Mouse (Mus musculus): ENCODE results near the gene Mov10. TPM values are rescaled to one million over a fixed set of nuclear protein-coding genes. Genes with fewer than 3 reads are reported as not detected.

Mov10 gene
- polyA plus RNA-seq, 1 experiment from 2014 or later = 28.1 TPM

DNA sequence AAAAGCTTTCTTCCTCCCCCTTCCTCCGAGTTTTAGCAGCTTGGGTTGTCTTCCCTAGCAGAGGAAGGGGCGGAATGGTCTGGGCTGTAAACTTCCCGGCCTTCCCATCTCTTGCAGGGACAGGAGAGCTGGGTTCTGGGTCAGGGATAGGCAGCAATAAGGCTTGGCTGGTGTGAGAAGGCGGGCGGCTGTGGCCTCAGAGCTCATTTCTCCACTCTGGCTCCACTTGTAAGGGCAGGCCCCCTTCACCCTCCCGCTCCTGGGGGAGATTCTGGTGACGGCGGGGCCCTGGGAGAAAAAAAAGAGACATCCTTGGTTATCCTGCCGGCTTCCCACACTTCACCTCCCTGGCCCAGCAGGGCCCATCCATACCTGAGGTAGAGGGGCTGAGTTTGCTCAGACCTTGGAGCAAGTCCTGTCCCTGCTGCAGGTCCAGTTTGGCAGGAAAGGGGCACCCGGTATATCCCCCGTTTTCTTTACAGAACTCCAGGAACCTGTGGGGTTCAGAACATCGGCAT is 23.4 kb downstream of the Mov10 start:
- Histone ChIP-seq H3K27me3 (ENCODE audit: control insufficient read depth, insufficient read depth, low read length) (no peaks in the 10 kb centered on the region), H3K4me3 (ENCODE audit: low read depth, low read length) (no peak overlapping the region), H3K4me2 (replicated peaks; ENCODE audit: low read depth) (no peak overlapping the region), H3K4me1 (replicated peaks; ENCODE audit: control insufficient read depth, insufficient read depth) (peaks cover 18% of the 10 kb centered on the region), H3K9ac (ENCODE audit: low read length) (no peak overlapping the region), H3K9me3 (ENCODE audit: control insufficient read depth, low read length) (no peaks in the 10 kb centered on the region), H3K36me3 (ENCODE audit: control insufficient read depth, insufficient read depth, low read length) (peaks cover 8% of the 10 kb centered on the region), H3K27ac (replicated peaks) (peak overlapping the region; percentile 82)
- ATAC-seq (ENCODE audit: low FRiP score, low TSS enrichment) (no peak), DNase-seq (ENCODE audit: low spot score) (peak; percentile 27)
- TF ChIP-seq CTCF (IDR thresholded peaks at IDR 0.05; ENCODE audit: low read depth) = no peak
- TF ChIP-seq EP300 (optimal IDR thresholded peaks at IDR 0.05) = no peak
- WGBS = 38% methylated on average over 12 of the region's 12 CpGs

DNA sequence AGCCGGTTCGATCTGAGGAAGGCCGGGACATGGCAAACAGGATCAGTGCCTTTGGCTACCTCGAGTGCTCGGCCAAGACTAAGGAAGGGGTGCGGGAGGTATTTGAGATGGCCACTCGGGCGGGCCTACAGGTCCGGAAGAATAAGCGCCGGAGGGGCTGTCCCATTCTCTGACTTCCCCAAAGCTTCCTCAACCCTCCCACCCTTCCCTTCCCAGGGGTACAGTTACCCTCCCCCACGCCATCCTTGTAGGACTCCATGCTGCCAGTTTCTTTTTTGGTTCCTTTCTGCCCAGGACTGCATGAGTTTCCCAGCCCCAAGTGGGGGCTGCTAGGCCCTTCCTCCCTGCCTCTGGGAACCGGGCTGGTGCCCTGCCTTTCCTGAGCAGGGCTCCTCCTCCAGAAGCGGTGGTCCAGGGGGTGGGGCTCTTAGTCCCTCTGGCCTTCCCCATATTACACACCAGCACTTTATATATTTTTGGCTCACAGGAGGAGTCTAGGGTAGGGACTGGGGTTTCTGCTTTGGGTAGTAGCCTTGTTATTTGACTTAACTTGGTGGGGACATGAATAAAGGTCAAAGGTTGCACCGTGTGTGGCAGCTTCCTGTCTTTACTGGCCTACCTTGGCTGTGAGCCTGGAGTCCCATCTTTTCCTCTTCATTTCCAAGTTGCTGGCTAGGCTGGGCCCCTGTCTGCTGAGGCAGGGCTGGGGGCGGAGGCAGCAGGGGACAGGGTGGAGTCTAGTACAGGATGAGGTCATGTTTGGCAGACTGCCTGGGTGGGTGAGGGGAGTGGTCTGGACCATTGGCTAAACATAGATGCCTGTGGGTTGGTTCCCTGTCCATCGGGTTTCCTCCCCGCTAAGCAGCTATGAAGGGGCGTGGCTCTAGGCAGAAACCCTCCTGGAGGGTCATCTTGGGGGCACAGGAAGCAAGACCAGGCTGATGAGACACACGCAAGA is 24.2 kb downstream of the Mov10 start:
- H3K4me2 ChIP-seq (replicated peaks; ENCODE audit: low read depth) = peak overlapping the region; percentile 3; the same call in 1 of the 2 replicates
- TF ChIP-seq CTCF (IDR thresholded peaks at IDR 0.05; ENCODE audit: low read depth) (no peak), EP300 (optimal IDR thresholded peaks at IDR 0.05) (no peak)
- WGBS = 40% methylated on average over 20 of the region's 20 CpGs
- H3K36me3 ChIP-seq (ENCODE audit: control insufficient read depth, insufficient read depth, low read length) = peaks cover 7% of the 10 kb centered on the region
- H3K27me3 ChIP-seq (ENCODE audit: control insufficient read depth, insufficient read depth, low read length) = no peaks in the 10 kb centered on the region
- peak overlapping the region; percentile 27; the same call in 1 of the 2 replicates for H3K9ac ChIP-seq (ENCODE audit: low read length)
- peak; percentile 95 for DNase-seq (ENCODE audit: low spot score)
- peak; percentile 83 for ATAC-seq (ENCODE audit: low FRiP score, low TSS enrichment)
- H3K27ac ChIP-seq (replicated peaks) = peak overlapping the region; percentile 82
- H3K4me1 ChIP-seq (replicated peaks; ENCODE audit: control insufficient read depth, insufficient read depth) = peaks cover 18% of the 10 kb centered on the region
- H3K4me3 ChIP-seq (ENCODE audit: low read depth, low read length) = no peak overlapping the region
- no peaks in the 10 kb centered on the region for H3K9me3 ChIP-seq (ENCODE audit: control insufficient read depth, low read length)

DNA sequence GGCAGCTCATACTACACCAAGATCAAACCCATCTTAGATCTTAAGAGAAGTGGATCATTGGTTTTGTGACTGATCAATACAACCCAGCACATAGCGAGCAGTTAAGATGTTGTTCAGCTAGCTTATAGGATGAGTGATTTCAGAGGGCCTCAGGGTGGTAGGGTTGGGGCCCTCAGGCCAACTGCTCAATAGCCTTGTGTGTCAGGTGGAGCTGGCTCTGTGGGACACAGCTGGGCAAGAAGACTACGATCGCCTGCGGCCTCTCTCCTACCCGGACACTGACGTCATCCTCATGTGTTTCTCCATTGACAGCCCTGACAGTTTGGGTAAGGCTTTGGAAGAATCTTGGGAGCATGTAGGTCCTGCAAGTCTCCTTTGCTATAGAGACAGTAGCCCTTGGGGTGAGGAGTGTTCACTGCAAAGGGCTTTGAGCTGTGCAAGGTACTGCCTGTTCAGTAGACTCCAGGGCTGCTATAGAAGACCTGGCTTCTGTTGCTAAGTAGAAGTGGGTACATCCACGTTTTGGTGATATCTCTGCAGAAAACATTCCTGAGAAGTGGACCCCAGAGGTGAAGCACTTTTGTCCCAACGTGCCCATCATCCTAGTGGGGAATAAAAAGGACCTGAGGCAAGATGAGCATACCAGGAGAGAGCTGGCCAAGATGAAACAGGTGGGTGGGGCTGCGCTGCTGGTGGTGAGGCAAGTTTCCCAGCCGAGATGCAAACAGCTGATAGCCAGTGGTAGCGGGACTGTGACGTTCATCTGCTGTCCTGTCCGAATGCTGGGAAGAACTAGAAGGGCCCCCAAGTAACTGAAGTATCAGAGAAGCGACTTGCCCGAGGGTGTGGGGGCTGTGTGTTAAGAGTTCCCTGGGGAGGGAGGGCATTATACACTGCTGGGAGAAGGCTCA is 25.7 kb downstream of the Mov10 start:
- ATAC-seq (ENCODE audit: low FRiP score, low TSS enrichment) = no peak
- no peak overlapping the region for H3K9ac ChIP-seq (ENCODE audit: low read length)
- no peak overlapping the region for H3K4me3 ChIP-seq (ENCODE audit: low read depth, low read length)
- H3K36me3 ChIP-seq (ENCODE audit: control insufficient read depth, insufficient read depth, low read length) = peaks cover 7% of the 10 kb centered on the region; the same call in 1 of the 2 replicates
- H3K27ac ChIP-seq (replicated peaks) = no peak overlapping the region
- H3K27me3 ChIP-seq (ENCODE audit: control insufficient read depth, insufficient read depth, low read length) = no peaks in the 10 kb centered on the region
- TF ChIP-seq EP300 (optimal IDR thresholded peaks at IDR 0.05) (no peak), CTCF (IDR thresholded peaks at IDR 0.05; ENCODE audit: low read depth) (no peak)
- no peaks in the 10 kb centered on the region for H3K9me3 ChIP-seq (ENCODE audit: control insufficient read depth, low read length)
- WGBS = 58% methylated on average over 15 of the region's 15 CpGs
- H3K4me1 ChIP-seq (replicated peaks; ENCODE audit: control insufficient read depth, insufficient read depth) = peaks cover 21% of the 10 kb centered on the region
- H3K4me2 ChIP-seq (replicated peaks; ENCODE audit: low read depth) = no peak overlapping the region
- DNase-seq (ENCODE audit: low spot score) = peak; percentile 56

DNA sequence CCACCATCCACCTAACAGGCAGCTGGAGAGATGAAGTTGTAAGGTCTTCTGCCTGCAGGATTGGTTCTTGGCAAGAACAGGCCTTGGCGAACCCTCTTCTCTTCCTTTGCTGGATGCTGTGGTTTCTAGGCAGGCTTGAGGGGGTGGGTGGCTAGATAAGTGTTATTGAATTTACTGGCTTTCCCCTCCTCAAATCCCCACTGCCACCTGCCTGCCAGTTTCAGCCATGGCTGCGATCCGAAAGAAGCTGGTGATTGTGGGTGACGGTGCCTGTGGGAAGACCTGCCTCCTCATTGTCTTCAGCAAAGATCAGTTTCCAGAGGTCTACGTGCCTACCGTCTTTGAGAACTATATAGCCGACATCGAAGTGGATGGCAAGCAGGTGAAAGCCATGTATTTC is 26.7 kb downstream of the Mov10 start:
- Histone ChIP-seq H3K4me1 (replicated peaks; ENCODE audit: control insufficient read depth, insufficient read depth) (peaks cover 21% of the 10 kb centered on the region), H3K9me3 (ENCODE audit: control insufficient read depth, low read length) (no peaks in the 10 kb centered on the region), H3K4me3 (ENCODE audit: low read depth, low read length) (no peak overlapping the region), H3K9ac (ENCODE audit: low read length) (no peak overlapping the region), H3K27me3 (ENCODE audit: control insufficient read depth, insufficient read depth, low read length) (no peaks in the 10 kb centered on the region), H3K36me3 (ENCODE audit: control insufficient read depth, insufficient read depth, low read length) (peaks cover 3% of the 10 kb centered on the region; the same call in 1 of the 2 replicates), H3K27ac (replicated peaks) (no peak overlapping the region), H3K4me2 (replicated peaks; ENCODE audit: low read depth) (no peak overlapping the region)
- ATAC-seq (ENCODE audit: low FRiP score, low TSS enrichment) = no peak
- 93% methylated on average over 8 of the region's 8 CpGs for WGBS
- DNase-seq (ENCODE audit: low spot score) = peak; percentile 13
- TF ChIP-seq CTCF (IDR thresholded peaks at IDR 0.05; ENCODE audit: low read depth) (no peak), EP300 (optimal IDR thresholded peaks at IDR 0.05) (no peak)

DNA sequence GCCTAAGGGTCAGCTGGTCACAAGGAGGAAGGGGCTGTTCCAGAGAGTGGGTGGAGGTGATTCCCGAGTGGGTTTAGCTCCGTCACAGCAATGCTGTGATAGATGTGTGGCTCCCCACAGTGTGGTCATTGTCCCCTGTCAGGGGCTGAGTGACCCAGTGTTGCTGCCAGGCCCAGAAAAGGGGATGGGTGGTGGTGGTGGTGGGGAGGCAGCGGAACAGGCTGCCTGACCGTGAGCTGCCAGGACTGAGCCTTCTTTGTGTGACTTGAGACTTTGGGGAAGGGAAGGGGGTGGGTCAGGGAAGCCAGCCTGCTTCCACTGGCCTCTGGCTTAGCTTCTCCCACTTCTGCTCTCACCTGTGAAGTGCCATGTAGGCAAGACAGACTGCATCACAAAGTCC is 27.3 kb downstream of the Mov10 start:
- TF ChIP-seq EP300 (optimal IDR thresholded peaks at IDR 0.05) (no peak), CTCF (IDR thresholded peaks at IDR 0.05; ENCODE audit: low read depth) (no peak)

More for the DNA sequence above, 27.3 kb downstream of the Mov10 start:
- Histone ChIP-seq H3K27ac (replicated peaks) (peak overlapping the region; percentile 94), H3K4me3 (ENCODE audit: low read depth, low read length) (peak overlapping the region; percentile 71), H3K9ac (ENCODE audit: low read length) (peak overlapping the region; percentile 79), H3K4me2 (replicated peaks; ENCODE audit: low read depth) (peak overlapping the region; percentile 74), H3K36me3 (ENCODE audit: control insufficient read depth, insufficient read depth, low read length) (peaks cover 3% of the 10 kb centered on the region; the same call in 1 of the 2 replicates), H3K27me3 (ENCODE audit: control insufficient read depth, insufficient read depth, low read length) (no peaks in the 10 kb centered on the region), H3K9me3 (ENCODE audit: control insufficient read depth, low read length) (no peaks in the 10 kb centered on the region), H3K4me1 (replicated peaks; ENCODE audit: control insufficient read depth, insufficient read depth) (peaks cover 21% of the 10 kb centered on the region)
- DNase-seq (ENCODE audit: low spot score) (peak; percentile 33), ATAC-seq (ENCODE audit: low FRiP score, low TSS enrichment) (no peak)
- WGBS = 35% methylated on average over 4 of the region's 4 CpGs

All from stomach, postnatal 0 days (tissue).